Mouse (Mus musculus): ENCODE measurements around the gene Tspan14.
A peak's percentile ranks its signal among the peaks of the same experiment; 100 is the strongest.

The Tspan14 gene

GRCm38 (mm10) chr14:40915838-40916237, 50.8 kb downstream of the Tspan14 start:
- no peak for DNase-seq

GRCm38 (mm10) chr14:40914701-40915100, 51.9 kb downstream of the Tspan14 start:
- DNase-seq, result no peak

- DNase-seq, result no peak
These were observed 52.9 kb downstream of the Tspan14 start for GRCm38 (mm10) chr14:40913709-40914108.

GRCm38 (mm10) chr14:40911529-40911928, 55.1 kb downstream of the Tspan14 start:
- DNase-seq, result no peak

- no peak for DNase-seq
These were observed 57.8 kb downstream of the Tspan14 start for GRCm38 (mm10) chr14:40908763-40909162.

GRCm38 (mm10) chr14:40906770-40907169, 59.8 kb downstream of the Tspan14 start:
- DNase-seq, result no peak

GRCm38 (mm10) chr14:40905813-40906212, 60.8 kb downstream of the Tspan14 start:
- DNase-seq, result no peak

- DNase-seq, result no peak
These were observed 64.1 kb downstream of the Tspan14 start for GRCm38 (mm10) chr14:40902307-40903055.

- no peak for DNase-seq
These were observed 66.3 kb downstream of the Tspan14 start for GRCm38 (mm10) chr14:40900267-40900666.

GRCm38 (mm10) chr14:40897916-40898315, 68.7 kb downstream of the Tspan14 start:
- DNase-seq, result no peak

GRCm38 (mm10) chr14:40895681-40896080, 70.9 kb downstream of the Tspan14 start:
- DNase-seq, result no peak

GRCm38 (mm10) chr14:40894576-40895247, 71.9 kb downstream of the Tspan14 start:
- peak; percentile 90 for DNase-seq

- no peak for DNase-seq
These were observed 72.7 kb downstream of the Tspan14 start for GRCm38 (mm10) chr14:40893884-40894283.

GRCm38 (mm10) chr14:40893196-40893595, 73.4 kb downstream of the Tspan14 start, which contains the start of gene Sh2d4b:
Gene Sh2d4b, minus strand, starts transcription at chr14:40893266.
- DNase-seq, result no peak

- no peak for DNase-seq
These were observed 74.2 kb downstream of the Tspan14 start for GRCm38 (mm10) chr14:40892326-40892825.

- DNase-seq, result no peak
These were observed 75.1 kb downstream of the Tspan14 start for GRCm38 (mm10) chr14:40891506-40891905.

GRCm38 (mm10) chr14:40889704-40890103, 76.9 kb downstream of the Tspan14 start:
- peak; percentile 60 for DNase-seq

GRCm38 (mm10) chr14:40889181-40889580, 77.4 kb downstream of the Tspan14 start:
- DNase-seq, result no peak

- peak; percentile 55 for DNase-seq
These were observed 80.0 kb downstream of the Tspan14 start for GRCm38 (mm10) chr14:40886428-40887202.

- DNase-seq, result no peak
These were observed 80.9 kb downstream of the Tspan14 start for GRCm38 (mm10) chr14:40885752-40886151.

- peak; percentile 59 for DNase-seq
These were observed 81.4 kb downstream of the Tspan14 start for GRCm38 (mm10) chr14:40885225-40885624.

- DNase-seq, result no peak
These were observed 92.0 kb downstream of the Tspan14 start for GRCm38 (mm10) chr14:40874565-40874964.

GRCm38 (mm10) chr14:40873961-40874360, 92.6 kb downstream of the Tspan14 start:
- no peak for DNase-seq

Data from lung, postnatal 36 days (tissue).